Mouse (Mus musculus): ENCODE measurements around the gene Lpar1.

- no peak for TF ChIP-seq CTCF (IDR thresholded peaks at IDR 0.05; ENCODE audit: low read depth, low read length)
- TF ChIP-seq POLR2AphosphoS5 (IDR thresholded peaks at IDR 0.05; ENCODE audit: insufficient replicate concordance, low read depth, low read length) = no peak
- TF ChIP-seq GATA1 (IDR thresholded peaks at IDR 0.05; ENCODE audit: borderline replicate concordance, low read length) = no peak
These were observed 57.0 kb downstream of the Lpar1 start for GRCm38 (mm10) chr4:58496743-58497142.

Measured in G1E (cell line).